Mouse (Mus musculus) gastrocnemius, postnatal 4 days (tissue): ENCODE data around the gene Ltbp1. TPM values are rescaled to one million over a fixed set of nuclear protein-coding genes. Genes with fewer than 3 reads are reported as not detected.
A peak's percentile ranks its signal among the peaks of the same experiment; 100 is the strongest.

Experiments used
- DNase-seq, 2 experiments: peaks; one replicate each; pipeline ENCODE4 v3.0.0; 2021 to 2022; ENCODE audit warnings: low spot score in 2 of 2, mixed read lengths in 2 of 2
- total RNA-seq, 2 experiments: library from RNA; stranded (reverse); gene quantifications; 2 replicates each; pipeline ENCODE4 v1.2.3; 2021

Gene Ltbp1
- total RNA-seq, 2 experiments from 2014 or later, result 36.2 to 37.0 TPM

GRCm38 (mm10) chr17:75171659-75172058, 166.3 kb downstream of the Ltbp1 start:
- DNase-seq, result no peak

GRCm38 (mm10) chr17:75172685-75173205, 167.4 kb downstream of the Ltbp1 start:
- DNase-seq, result no peak

GRCm38 (mm10) chr17:75174501-75174900, 169.1 kb downstream of the Ltbp1 start:
- DNase-seq, result no peak

GRCm38 (mm10) chr17:75177920-75178867, 172.8 kb downstream of the Ltbp1 start:
- peak; percentile 19 to 45 for DNase-seq

- no peak for DNase-seq
Measured at GRCm38 (mm10) chr17:75179001-75179400, 173.6 kb downstream of the Ltbp1 start.

- no peak for DNase-seq
Measured at GRCm38 (mm10) chr17:75180301-75180700, 174.9 kb downstream of the Ltbp1 start.

GRCm38 (mm10) chr17:75180956-75181588, 175.7 kb downstream of the Ltbp1 start:
- DNase-seq, result no peak

GRCm38 (mm10) chr17:75182319-75183001, 177.1 kb downstream of the Ltbp1 start:
- no peak for DNase-seq

GRCm38 (mm10) chr17:75186732-75187509, 181.6 kb downstream of the Ltbp1 start:
- DNase-seq, result no peak

- DNase-seq, result no peak
Measured at GRCm38 (mm10) chr17:75196952-75197351, 191.6 kb downstream of the Ltbp1 start.

GRCm38 (mm10) chr17:75198767-75199166, 193.4 kb downstream of the Ltbp1 start:
- DNase-seq, result no peak

GRCm38 (mm10) chr17:75199694-75200093, 194.3 kb downstream of the Ltbp1 start:
- DNase-seq, result no peak

GRCm38 (mm10) chr17:75202314-75202713, 196.9 kb downstream of the Ltbp1 start:
- no peak for DNase-seq

- DNase-seq, result no peak
Measured at GRCm38 (mm10) chr17:75204065-75204464, 198.7 kb downstream of the Ltbp1 start.

GRCm38 (mm10) chr17:75206281-75206680, 200.9 kb downstream of the Ltbp1 start:
- no peak for DNase-seq

- no peak for DNase-seq
Measured at GRCm38 (mm10) chr17:75208164-75208698, 202.9 kb downstream of the Ltbp1 start.

- DNase-seq, result no peak
Measured at GRCm38 (mm10) chr17:75210526-75210925, 205.2 kb downstream of the Ltbp1 start.

- DNase-seq, result no peak
Measured at GRCm38 (mm10) chr17:75216362-75216761, 211.0 kb downstream of the Ltbp1 start.

GRCm38 (mm10) chr17:75218700-75219099, 213.3 kb downstream of the Ltbp1 start:
- no peak for DNase-seq

- DNase-seq, result no peak
Measured at GRCm38 (mm10) chr17:75228321-75228720, 223.0 kb downstream of the Ltbp1 start.
